Mouse (Mus musculus) embryonic facial prominence, embryonic 10.5 days (tissue): ENCODE results near the gene Gsk3a. TPM values are rescaled to one million over a fixed set of nuclear protein-coding genes. Genes with fewer than 3 reads are reported as not detected.
A peak's percentile ranks its signal among the peaks of the same experiment; 100 is the strongest.

Source experiments
- DNase-seq: peaks from one replicate; pipeline ENCODE4 v3.0.0-alpha.2; 2017; ENCODE audit warnings: low spot score
- H3K27ac ChIP-seq: fragments of 300-500 bp; sonication (generic); replicated peaks from 2 replicates; pipeline ENCODE4 v1.5.1; 2016; ENCODE audit warnings: mild to moderate bottlenecking
- H3K27me3 ChIP-seq: fragments of 300-500 bp; sonication (generic); replicated peaks from 2 replicates; pipeline ENCODE4 v1.6.1; 2016; ENCODE audit warnings: low read depth, mild to moderate bottlenecking; ENCODE audit not compliant: poor library complexity, severe bottlenecking
- H3K36me3 ChIP-seq: fragments of 300-500 bp; sonication (generic); replicated peaks from 2 replicates; pipeline ENCODE4 v1.6.1; 2016; ENCODE audit warnings: mild to moderate bottlenecking, moderate library complexity
- H3K4me1 ChIP-seq: fragments of 300-500 bp; sonication (generic); 2 replicates; pipeline ENCODE4 v1.6.1; 2016
- H3K4me3 ChIP-seq: fragments of 300-500 bp; sonication (generic); 2 replicates; pipeline ENCODE4 v1.5.1; 2016; ENCODE audit warnings: mild to moderate bottlenecking, moderate library complexity
- H3K9me3 ChIP-seq: fragments of 300-500 bp; sonication (generic); 2 replicates; pipeline ENCODE4 v1.6.1; 2016; ENCODE audit warnings: mild to moderate bottlenecking
- WGBS: fragments of 180-500 bp; shearing (Covaris S2); methylation state at CpG from one replicate; pipeline ENCODE4 v1.1.7; 2016; 5-methylcytosine and 5-hydroxymethylcytosine counted together
- polyA plus RNA-seq: library from polyadenylated mRNA; unstranded; fragments of >200 nt; fragmentation: Nextera tagmentation; extraction: Ambion mirVana; gene quantifications from 2 replicates; pipeline ENCODE4 v1.2.1, GENCODE M21; 2016

Gsk3a gene
- polyA plus RNA-seq, 1 experiment from 2014 or later: 10.7 TPM

GRCm38 (mm10) chr7:25251822-25252221 lies 14.2 kb upstream of the Gsk3a start:
- H3K27ac ChIP-seq: peak overlapping the region; percentile 97

GRCm38 (mm10) chr7:25251071-25251791 lies 13.6 kb upstream of the Gsk3a start:
- peak; percentile 79 for DNase-seq
- 2% methylated on average over 22 of the region's 22 CpGs for WGBS
- Histone ChIP-seq H3K4me3 (peak overlapping the region; percentile 98), H3K4me1 (peaks cover 49% of the 10 kb centered on the region), H3K27ac (peak overlapping the region; percentile 97), H3K36me3 (peaks cover 16% of the 10 kb centered on the region), H3K9me3 (no peaks in the 10 kb centered on the region), H3K27me3 (no peaks in the 10 kb centered on the region)

More at GRCm38 (mm10) chr7:25251822-25252221, 14.2 kb upstream of the Gsk3a start:
- Histone ChIP-seq H3K4me1 (peaks cover 43% of the 10 kb centered on the region), H3K9me3 (no peaks in the 10 kb centered on the region), H3K27me3 (no peaks in the 10 kb centered on the region), H3K4me3 (peak overlapping the region; percentile 98), H3K36me3 (peaks cover 10% of the 10 kb centered on the region)
- no peak for DNase-seq
- 18% methylated on average over 8 of the region's 8 CpGs for WGBS

GRCm38 (mm10) chr7:25250141-25250972 lies 12.7 kb upstream of the Gsk3a start, which contains the start of gene Erf:
Erf (minus strand) TSS chr7:25250761.
- Histone ChIP-seq H3K27me3 (no peaks in the 10 kb centered on the region), H3K4me1 (peaks cover 56% of the 10 kb centered on the region), H3K4me3 (peak within 1 kb of the TSS; percentile 98), H3K9me3 (no peaks in the 10 kb centered on the region), H3K27ac (peak within 1 kb of the TSS; percentile 97), H3K36me3 (peaks cover 25% of the 10 kb centered on the region)
- WGBS: under 1% methylated on average over 81 of the region's 81 CpGs
- peak; percentile 98 for DNase-seq

GRCm38 (mm10) chr7:25249314-25250140 lies 11.9 kb upstream of the Gsk3a start:
- 1% methylated on average over 72 of the region's 73 CpGs for WGBS
- Histone ChIP-seq H3K4me1 (peaks cover 56% of the 10 kb centered on the region), H3K9me3 (no peaks in the 10 kb centered on the region), H3K4me3 (peak overlapping the region; percentile 98), H3K27ac (peak overlapping the region; percentile 97), H3K36me3 (peaks cover 33% of the 10 kb centered on the region), H3K27me3 (no peaks in the 10 kb centered on the region)
- DNase-seq: peak; percentile 94

- no peak for DNase-seq
- Histone ChIP-seq H3K27me3 (no peaks in the 10 kb centered on the region), H3K9me3 (no peaks in the 10 kb centered on the region), H3K4me1 (peaks cover 59% of the 10 kb centered on the region), H3K27ac (peak overlapping the region; percentile 97), H3K36me3 (peaks cover 40% of the 10 kb centered on the region), H3K4me3 (peak overlapping the region; percentile 98)
- under 1% methylated on average over 25 of the region's 25 CpGs for WGBS
Observed at GRCm38 (mm10) chr7:25248846-25249313, 11.2 kb upstream of the Gsk3a start.

GRCm38 (mm10) chr7:25248018-25248647 lies 10.5 kb upstream of the Gsk3a start:
- Histone ChIP-seq H3K4me3 (peak overlapping the region; percentile 98), H3K4me1 (peaks cover 63% of the 10 kb centered on the region), H3K9me3 (no peaks in the 10 kb centered on the region), H3K27ac (peak overlapping the region; percentile 97), H3K27me3 (no peaks in the 10 kb centered on the region), H3K36me3 (peaks cover 47% of the 10 kb centered on the region)
- DNase-seq: peak; percentile 63
- 1% methylated on average over 18 of the region's 18 CpGs for WGBS

- Histone ChIP-seq H3K9me3 (no peaks in the 10 kb centered on the region), H3K36me3 (peaks cover 53% of the 10 kb centered on the region), H3K4me1 (peaks cover 63% of the 10 kb centered on the region), H3K27me3 (no peaks in the 10 kb centered on the region), H3K27ac (peak overlapping the region; percentile 97), H3K4me3 (peak overlapping the region; percentile 98)
- WGBS: 25% methylated on average over 3 of the region's 3 CpGs
- no peak for DNase-seq
Observed at GRCm38 (mm10) chr7:25247498-25247897, 9.8 kb upstream of the Gsk3a start.

GRCm38 (mm10) chr7:25246759-25247137 lies 9.1 kb upstream of the Gsk3a start:
- peak overlapping the region; percentile 98 for H3K4me3 ChIP-seq
- peaks cover 58% of the 10 kb centered on the region for H3K4me1 ChIP-seq
- 75% methylated on average over 4 of the region's 4 CpGs for WGBS
- no peaks in the 10 kb centered on the region for H3K27me3 ChIP-seq
- no peak for DNase-seq
- peak overlapping the region; percentile 97 for H3K27ac ChIP-seq
- no peaks in the 10 kb centered on the region for H3K9me3 ChIP-seq
- H3K36me3 ChIP-seq: peaks cover 61% of the 10 kb centered on the region

- DNase-seq: no peak
- Histone ChIP-seq H3K4me3 (peak overlapping the region; percentile 98), H3K36me3 (peaks cover 65% of the 10 kb centered on the region), H3K4me1 (peaks cover 54% of the 10 kb centered on the region), H3K9me3 (no peaks in the 10 kb centered on the region), H3K27ac (peak overlapping the region; percentile 97), H3K27me3 (no peaks in the 10 kb centered on the region)
- WGBS: 71% methylated on average over 20 of the region's 20 CpGs
Observed at GRCm38 (mm10) chr7:25246079-25246758, 8.6 kb upstream of the Gsk3a start.

GRCm38 (mm10) chr7:25244562-25245369 lies 7.1 kb upstream of the Gsk3a start:
- Histone ChIP-seq H3K9me3 (no peaks in the 10 kb centered on the region), H3K27me3 (no peaks in the 10 kb centered on the region), H3K4me3 (peak overlapping the region; percentile 16; the same call in 1 of the 2 replicates), H3K4me1 (peaks cover 52% of the 10 kb centered on the region), H3K36me3 (peaks cover 75% of the 10 kb centered on the region), H3K27ac (no peak overlapping the region)
- WGBS: 91% methylated on average over 30 of the region's 30 CpGs
- DNase-seq: no peak

- H3K4me1 ChIP-seq: peaks cover 57% of the 10 kb centered on the region
- WGBS: 93% methylated on average over 4 of the region's 4 CpGs
- no peaks in the 10 kb centered on the region for H3K9me3 ChIP-seq
- peaks cover 75% of the 10 kb centered on the region for H3K36me3 ChIP-seq
- no peaks in the 10 kb centered on the region for H3K27me3 ChIP-seq
- peak overlapping the region; percentile 25; the same call in 1 of the 2 replicates for H3K4me3 ChIP-seq
- H3K27ac ChIP-seq: no peak overlapping the region
- DNase-seq: no peak
Observed at GRCm38 (mm10) chr7:25243361-25243760, 5.7 kb upstream of the Gsk3a start.
